Mouse (Mus musculus) CH12.LX (cell line): ENCODE data around the gene Srgap3.

ENCODE experiments used
- CTCF ChIP-seq, 2 experiments: IDR thresholded peaks in 1 of 2; conservative IDR thresholded peaks in 1 of 2; 2 replicates each; pipeline ENCODE4 v1.5.1; 2011 to 2012; ENCODE audit warnings: low read depth in 2 of 2, low read length in 2 of 2, improper control_type of control experiment in 1 of 2, inconsistent platforms in 1 of 2, mild to moderate bottlenecking in 1 of 2, moderate library complexity in 1 of 2
- EP300 ChIP-seq: IDR thresholded peaks from 2 replicates; pipeline ENCODE4 v1.6.1; 2011; ENCODE audit warnings: low read length, improper control_type of control experiment
- ZC3H11A ChIP-seq: IDR thresholded peaks from 2 replicates; pipeline ENCODE4 v1.6.1; 2012; ENCODE audit warnings: low read depth, mild to moderate bottlenecking, inconsistent platforms, low read length, improper control_type of control experiment

- TF ChIP-seq CTCF (conservative IDR thresholded peaks at IDR 0.05 in 1 of 2, IDR thresholded peaks at IDR 0.05 in 1 of 2; ENCODE audit: low read depth in 2 of 2, low read length in 2 of 2): peak in 1 of 2 experiments; percentile 48; a peak in 2 of 4 replicates
- TF ChIP-seq EP300: no peak
- no peak for TF ChIP-seq ZC3H11A
Observed at GRCm38 (mm10) chr6:112899711-112900110, 47.4 kb downstream of the Srgap3 start.
